10 mouse cellular contexts compared by ENCODE assay signal in genomic region chr6:86003405-86003925, GRCm38 (mm10). TPM values are rescaled to one million over a fixed set of nuclear protein-coding genes. Genes with fewer than 3 reads are reported as not detected.
DNase-seq lines count a peak whose midpoint lies in the region; ATAC-seq lines count a peak whose summit lies in the region.
"Had no signal": no experiment of that assay in that cellular context is flagged by ENCODE, and none has a peak within 500 bp of the region (broad histone marks: within the 10 kb centered on the region; RNA-seq: fewer than 3 reads in every experiment).

No protein-coding gene starts in this region.

- no peak overlapping the region for H3K27ac ChIP-seq in forebrain, embryonic 13.5 days
- H3K27ac ChIP-seq: embryonic facial prominence, embryonic 15.5 days had no signal

- no peak overlapping the region for H3K4me3 ChIP-seq in forebrain, embryonic 13.5 days
- H3K4me3 ChIP-seq: embryonic facial prominence, embryonic 15.5 days had no signal

- no peak overlapping the region for H3K9ac ChIP-seq in forebrain, embryonic 13.5 days
- H3K9ac ChIP-seq: embryonic facial prominence, embryonic 15.5 days had no signal

- H3K9me3 ChIP-seq in forebrain, embryonic 13.5 days (replicated peaks) = no peaks in the 10 kb centered on the region
- H3K9me3 ChIP-seq: embryonic facial prominence, embryonic 15.5 days had no signal

- no peak for ATAC-seq in forebrain, embryonic 13.5 days

- intact Hi-C loops in left cerebral cortex, postnatal 10 days (cut with DNase I) = no loop called here

- 74% methylated on average over 18 of the region's 18 CpGs for WGBS in forebrain, embryonic 13.5 days

- no peaks in the 10 kb centered on the region for H3K36me3 ChIP-seq in forebrain, embryonic 13.5 days (ENCODE audit: poor library complexity, severe bottlenecking)
- H3K36me3 ChIP-seq: embryonic facial prominence, embryonic 15.5 days had no signal

- no peaks in the 10 kb centered on the region for H3K27me3 ChIP-seq in forebrain, embryonic 13.5 days
- H3K27me3 ChIP-seq: embryonic facial prominence, embryonic 15.5 days had no signal

- peaks cover 3% of the 10 kb centered on the region; the same call in 1 of the 2 replicates for H3K4me1 ChIP-seq in forebrain, embryonic 13.5 days

- H3K4me2 ChIP-seq in forebrain, embryonic 13.5 days = no peak overlapping the region

- DNase-seq in adrenal gland, postnatal 14 days = peak; percentile 35
- DNase-seq in adrenal gland, postnatal 4 days (ENCODE audit: low spot score in 2 of 2) = no peak
- DNase-seq in ovary, postnatal 36 days (ENCODE audit: low spot score) = peak; percentile 23
- no peak for DNase-seq in ovary, postnatal 10 days (ENCODE audit: low spot score)
- DNase-seq in lung, postnatal 14 days = peak; percentile 34
- DNase-seq in frontal cortex, postnatal 36 days (ENCODE audit: low spot score in 2 of 2) = no peak
- DNase-seq in left cerebral cortex, postnatal 10 days (ENCODE audit: extremely low spot score in 1 of 2, low spot score in 2 of 2) = no peak

RNA-seq across cellular contexts. Expression of gene Figla, which starts 12.5 kb away (rescaled TPM):
- not detected in 2 replicates for total RNA-seq in adrenal gland, postnatal 14 days (2021)
- not detected for total RNA-seq in adrenal gland, postnatal 4 days (2021)
- polyA plus RNA-seq in forebrain, embryonic 13.5 days (2015; fragmentation: Nextera tagmentation; extraction: Ambion mirVana) = not detected in 2 replicates
- not detected for total RNA-seq in left cerebral cortex, postnatal 10 days (2021)
- polyA plus RNA-seq: embryonic facial prominence, embryonic 15.5 days; intestine, embryonic 14.5 days had no signal

RNA-seq across cellular contexts. Expression of gene Add2, which starts 25.0 kb away (rescaled TPM):
- total RNA-seq in adrenal gland, postnatal 14 days (2021) = 5.2 and 6.1 TPM in 2 replicates
- total RNA-seq in adrenal gland, postnatal 4 days (2021) = 10 to 100 TPM in 1 of 2 experiments, 1 to 10 TPM in 1; 9.7 to 18.2 TPM
- polyA plus RNA-seq in forebrain, embryonic 13.5 days (2015; fragmentation: Nextera tagmentation; extraction: Ambion mirVana) = 155 and 172 TPM in 2 replicates
- total RNA-seq in left cerebral cortex, postnatal 10 days (2021) = 100 to 1,000 TPM; 198 to 206 TPM

RNA-seq across cellular contexts. Expression of gene Dusp11, which starts 42.0 kb away (rescaled TPM):
- 115 and 124 TPM in 2 replicates for total RNA-seq in adrenal gland, postnatal 14 days (2021)
- 100 to 1,000 TPM in 1 of 2 experiments, 10 to 100 TPM in 1; 96.9 to 102 TPM for total RNA-seq in adrenal gland, postnatal 4 days (2021)
- 36.9 and 43.5 TPM in 2 replicates for polyA plus RNA-seq in forebrain, embryonic 13.5 days (2015; fragmentation: Nextera tagmentation; extraction: Ambion mirVana)
- total RNA-seq in left cerebral cortex, postnatal 10 days (2021) = 10 to 100 TPM; 74.0 to 82.0 TPM

Comparison
In these comparisons a context has a peak if more than half of its experiments do, and no peak if none do; other contexts are left out.
1. DNase-seq: peak in adrenal gland, postnatal 14 days (single experiment), ovary, postnatal 36 days (single experiment) and lung, postnatal 14 days (single experiment); none in adrenal gland, postnatal 4 days (0 of 2), ovary, postnatal 10 days (single experiment), frontal cortex, postnatal 36 days (0 of 2) and left cerebral cortex, postnatal 10 days (0 of 2).
2. RNA of gene Add2, which starts 25.0 kb away (total RNA-seq): 198 to 206 TPM in left cerebral cortex, postnatal 10 days; 9.7 to 18.2 TPM in adrenal gland, postnatal 4 days and 5.2 to 6.1 TPM in adrenal gland, postnatal 14 days; every median in the first group is over 10 times any median in the second.